Mouse (Mus musculus): ENCODE data around the gene Nf2.

Nf2 gene

DNA sequence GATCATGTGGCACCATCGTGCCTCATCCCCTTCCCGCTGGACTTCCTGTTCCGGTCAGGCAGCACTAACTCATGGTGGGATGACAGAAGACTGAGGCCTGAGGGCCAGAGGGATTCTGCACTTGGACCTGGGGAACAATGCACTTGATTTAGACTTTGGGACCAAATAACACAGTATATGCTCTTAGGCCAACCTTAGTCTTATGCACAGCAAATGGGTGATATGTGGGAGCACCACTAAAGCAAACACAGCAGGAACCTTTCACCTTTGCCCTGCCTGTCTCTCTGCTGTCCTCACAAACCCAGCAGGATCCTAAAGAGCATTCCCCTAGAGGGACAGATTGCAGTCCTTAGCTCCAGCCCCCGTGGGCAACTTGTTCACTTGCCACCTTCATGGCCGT is 108.6 kb downstream of the Nf2 start:
- no peak for DNase-seq

DNA sequence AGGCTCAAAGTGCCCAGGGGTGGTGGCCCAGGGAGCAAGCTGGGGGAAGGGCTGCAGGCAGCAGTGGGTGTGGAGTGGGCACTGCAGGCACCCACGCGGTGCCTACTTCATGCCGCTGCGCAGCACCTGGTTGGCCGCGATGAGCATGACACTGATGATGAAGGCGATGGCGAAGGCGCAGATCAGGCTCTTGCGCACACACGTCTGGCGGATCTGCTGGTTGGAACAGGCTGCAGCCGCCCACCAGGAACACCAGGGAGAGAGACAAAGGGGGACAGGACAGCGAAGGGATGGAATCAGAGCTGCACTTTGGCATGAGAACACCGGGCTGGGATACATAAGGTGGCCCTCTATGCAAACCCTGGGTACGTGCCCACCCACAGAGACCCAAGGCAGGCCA is 110.6 kb downstream of the Nf2 start:
- DNase-seq = no peak

DNA sequence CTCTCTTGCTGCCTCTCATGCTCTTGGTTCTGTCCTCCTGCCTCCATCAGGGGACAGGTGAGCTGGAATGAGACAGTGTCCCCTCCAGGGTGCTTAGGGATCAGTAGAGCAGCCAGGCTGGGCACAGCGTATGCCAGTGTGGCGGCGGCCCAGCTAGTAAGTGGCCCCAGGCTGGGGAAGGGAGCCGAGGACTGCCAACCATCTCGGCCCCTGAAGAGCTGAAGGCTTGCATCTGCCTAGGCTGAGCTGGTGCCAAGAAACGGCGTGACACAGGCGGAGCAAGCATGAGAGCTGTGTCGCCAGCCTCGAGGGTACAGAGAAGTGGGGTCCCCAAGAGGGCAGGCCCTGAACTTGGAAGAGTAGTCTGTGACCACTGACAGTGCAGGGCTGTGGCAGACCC is 111.7 kb downstream of the Nf2 start:
- no peak for DNase-seq

DNA sequence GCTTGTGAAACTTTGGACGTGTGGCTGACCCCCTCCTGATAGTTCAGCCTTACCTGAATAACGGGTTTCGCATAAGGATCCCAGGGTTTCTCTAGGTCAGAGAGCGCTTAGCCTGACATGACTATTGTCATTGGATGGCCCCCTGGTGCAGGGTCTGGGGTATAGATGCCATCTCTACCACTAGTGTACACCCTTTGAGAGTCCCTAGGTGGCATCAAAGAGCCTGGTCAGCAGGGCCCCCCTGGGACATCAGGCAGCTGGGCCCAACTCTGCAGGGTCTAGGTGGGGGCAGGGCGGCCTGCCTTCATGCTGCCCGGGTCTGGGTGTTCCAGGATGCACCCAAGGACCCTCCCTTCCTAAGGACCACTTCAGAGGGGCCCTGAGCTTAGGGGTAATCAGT is 113.0 kb downstream of the Nf2 start:
- no peak for DNase-seq

DNA sequence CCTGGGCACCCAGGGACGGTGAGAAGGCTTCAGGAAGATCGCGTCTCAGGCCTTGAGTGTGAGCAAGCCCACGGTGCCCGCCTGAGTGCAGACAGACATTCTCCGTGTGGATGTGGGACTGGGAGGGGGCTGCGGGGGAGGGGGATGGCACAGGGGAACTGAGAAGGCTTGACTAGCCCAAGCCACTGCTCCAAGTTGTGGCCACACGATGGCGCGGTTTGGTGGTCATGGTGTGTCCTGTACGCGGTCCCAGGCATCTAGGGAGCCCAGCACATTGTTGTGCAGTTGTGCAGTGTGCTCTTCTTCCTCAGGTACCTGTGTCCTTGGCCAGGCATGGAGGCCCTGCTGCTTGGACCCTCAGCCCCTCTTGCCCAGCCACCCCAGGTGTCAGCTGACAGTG is 115.2 kb downstream of the Nf2 start:
- no peak for DNase-seq

DNA sequence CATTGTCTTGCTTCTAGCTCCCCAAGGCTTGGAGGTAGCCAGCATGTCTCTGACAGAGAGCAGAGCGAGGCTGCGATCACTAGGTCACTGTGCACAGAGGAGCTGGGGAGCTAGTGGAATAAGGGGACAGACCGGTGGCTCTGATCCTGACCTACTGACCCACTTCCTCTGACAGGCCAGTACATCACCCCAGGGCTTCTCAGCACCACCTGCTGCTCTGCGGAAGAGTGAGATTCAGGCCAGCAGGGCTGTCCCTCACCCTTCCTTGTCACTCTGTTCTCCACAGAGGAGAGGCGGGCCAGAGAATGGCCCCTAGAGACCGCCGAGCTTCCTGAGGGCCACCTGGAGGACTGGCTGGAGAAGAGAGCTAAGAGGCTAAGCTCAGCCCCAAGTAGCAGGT is 117.6 kb downstream of the Nf2 start:
- no peak for DNase-seq

DNA sequence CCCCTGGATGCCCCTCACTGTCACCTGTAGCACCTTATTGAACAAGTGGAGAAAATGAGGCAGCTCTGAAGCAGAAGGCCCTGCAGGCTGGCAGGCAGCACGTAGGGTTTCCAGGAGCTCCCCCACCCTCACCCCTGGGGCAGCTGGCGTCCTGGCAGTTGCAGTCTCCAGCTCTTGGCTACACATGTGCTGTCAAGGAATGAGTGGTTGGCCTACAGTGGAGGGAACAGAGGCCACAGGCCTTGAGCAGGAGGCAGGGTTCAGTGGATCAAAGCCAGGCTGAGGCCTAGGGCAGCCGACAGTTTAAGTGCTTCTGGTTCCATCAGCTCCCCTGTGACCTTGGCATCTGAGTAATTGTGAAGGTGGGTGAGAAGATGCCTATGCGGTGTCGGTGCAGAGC is 118.4 kb downstream of the Nf2 start:
- DNase-seq = no peak

DNA sequence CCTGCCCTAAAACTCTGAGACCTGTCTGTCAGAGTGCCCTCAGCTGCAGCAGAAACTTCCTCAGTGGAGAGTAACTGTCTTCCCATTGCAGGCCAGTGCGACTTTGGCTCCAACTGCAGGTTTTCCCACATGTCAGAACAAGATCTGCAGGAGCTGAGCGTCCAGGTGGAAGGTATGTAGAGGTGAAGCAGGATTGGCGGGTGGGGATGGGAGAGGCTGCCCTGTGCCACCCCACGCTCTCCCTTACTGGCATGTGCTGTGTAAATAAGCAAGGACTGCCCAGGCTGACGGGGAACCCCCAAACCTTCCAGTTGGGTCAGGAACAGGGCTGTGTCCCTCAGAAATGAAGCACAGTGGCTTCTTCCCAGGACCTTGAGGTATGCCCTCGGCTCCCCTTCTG is 119.2 kb downstream of the Nf2 start:
- peak; percentile 36 for DNase-seq

DNA sequence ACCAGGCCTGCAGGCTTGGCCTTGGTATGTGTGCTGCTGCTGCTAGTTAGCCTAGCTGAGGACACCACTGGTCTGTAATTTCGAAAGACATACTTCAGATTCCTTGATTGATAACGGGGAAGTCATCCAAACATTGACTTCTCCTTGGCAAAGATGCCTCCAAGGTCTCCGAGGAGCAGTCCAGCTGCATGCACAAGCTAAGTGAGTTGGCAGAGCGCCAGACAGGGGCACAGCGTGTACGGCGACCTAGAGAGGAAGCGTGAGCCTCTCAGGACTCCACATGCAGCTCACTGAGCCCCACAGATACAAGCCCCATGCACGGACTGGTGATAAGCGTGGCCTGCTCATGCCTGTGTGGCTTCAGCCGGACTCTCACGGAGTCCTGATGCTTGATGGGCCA is 119.7 kb downstream of the Nf2 start:
- peak; percentile 56 for DNase-seq

DNA sequence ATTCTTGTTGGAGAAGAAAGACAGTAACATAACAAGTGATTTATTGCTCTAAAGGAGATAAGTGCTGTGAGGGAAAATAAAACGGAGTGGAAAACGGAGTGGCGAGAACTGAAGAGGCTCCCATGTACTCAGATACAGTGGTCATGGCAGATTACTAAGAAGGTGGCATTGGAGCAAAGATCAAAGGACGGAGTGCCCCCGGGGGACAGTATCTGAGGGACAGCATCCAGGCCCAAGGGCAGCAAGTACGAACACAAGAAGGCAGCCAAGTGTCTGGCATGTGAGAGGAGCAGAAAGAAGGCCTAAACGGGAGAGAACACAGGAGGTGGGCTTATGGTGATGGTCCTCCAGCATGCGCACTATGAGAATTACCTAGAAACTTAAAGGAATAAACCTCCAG is 127.6 kb downstream of the Nf2 start:
- DNase-seq = no peak

DNA sequence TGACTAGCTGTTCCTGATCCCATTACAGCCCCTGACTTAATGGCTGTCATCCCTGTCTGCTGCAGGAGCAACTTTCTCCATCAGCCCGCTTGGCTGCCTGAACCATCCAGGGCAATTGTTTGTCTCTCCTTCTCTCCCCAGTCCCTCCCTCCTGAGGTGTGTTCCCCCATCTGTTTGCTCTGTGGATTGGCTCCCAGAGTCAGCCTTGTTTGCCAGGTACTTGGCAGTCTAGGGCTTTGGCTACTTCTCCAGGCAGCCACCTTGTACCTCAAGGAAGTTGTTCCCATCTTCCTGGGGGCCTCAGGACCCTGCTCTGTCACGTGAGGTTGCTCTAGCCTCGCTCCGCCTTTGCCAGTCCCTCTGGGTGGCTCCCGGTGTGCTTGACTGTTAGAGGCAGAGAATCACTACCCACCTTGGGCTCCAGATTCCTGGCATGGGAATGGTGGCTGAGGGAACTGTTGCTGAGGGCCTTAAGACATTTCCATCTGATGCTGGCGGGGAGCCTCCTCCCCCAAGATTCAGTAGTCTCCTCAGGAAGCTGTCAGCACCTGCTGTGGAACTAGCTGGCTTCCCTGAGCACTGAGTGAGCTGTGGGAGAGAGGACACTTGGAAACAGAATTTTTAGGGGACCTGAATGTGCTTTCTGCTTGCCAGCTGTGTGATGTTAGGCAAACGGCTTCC is 128.3 kb downstream of the Nf2 start:
- peak; percentile 71 for DNase-seq

DNA sequence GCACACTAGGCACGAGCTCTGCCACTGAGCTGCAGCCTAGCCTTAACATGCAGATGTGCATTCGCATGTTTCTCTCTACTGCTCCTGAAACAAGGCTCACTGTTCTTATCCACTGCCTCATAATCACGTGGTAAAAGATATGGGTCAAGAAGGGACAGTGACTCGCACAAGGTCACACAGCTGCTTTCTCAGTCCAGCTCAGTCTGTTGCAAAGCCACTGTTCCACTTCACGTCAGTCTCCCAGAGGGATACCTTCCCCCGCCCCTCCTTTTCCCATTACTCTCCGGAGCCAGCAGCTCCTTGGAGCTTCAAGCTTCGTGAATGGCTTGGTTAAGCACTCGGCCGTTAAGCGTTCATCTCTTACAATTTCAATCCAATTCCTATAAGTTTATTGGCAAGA is 128.9 kb downstream of the Nf2 start:
- no peak for DNase-seq

DNA sequence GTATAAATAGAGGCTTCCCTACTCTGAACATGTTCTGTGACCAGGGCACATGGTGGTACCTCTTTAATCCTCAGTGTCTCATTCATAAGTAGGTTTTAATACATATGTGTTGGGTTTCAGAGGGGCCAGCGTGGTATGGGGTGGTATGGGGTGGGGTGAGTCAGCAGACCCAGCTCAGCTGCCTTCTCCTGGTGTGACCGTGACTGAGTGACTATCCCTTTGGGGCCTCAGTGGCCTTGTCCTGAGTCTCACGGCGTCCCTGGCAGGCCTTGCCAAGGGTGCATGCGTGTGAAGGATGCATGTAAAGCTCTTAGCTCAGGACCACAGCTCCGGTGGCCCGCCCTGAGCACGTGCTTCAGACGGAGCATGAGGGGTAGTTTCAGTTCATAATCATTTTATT is 129.4 kb downstream of the Nf2 start:
- DNase-seq = no peak

DNA sequence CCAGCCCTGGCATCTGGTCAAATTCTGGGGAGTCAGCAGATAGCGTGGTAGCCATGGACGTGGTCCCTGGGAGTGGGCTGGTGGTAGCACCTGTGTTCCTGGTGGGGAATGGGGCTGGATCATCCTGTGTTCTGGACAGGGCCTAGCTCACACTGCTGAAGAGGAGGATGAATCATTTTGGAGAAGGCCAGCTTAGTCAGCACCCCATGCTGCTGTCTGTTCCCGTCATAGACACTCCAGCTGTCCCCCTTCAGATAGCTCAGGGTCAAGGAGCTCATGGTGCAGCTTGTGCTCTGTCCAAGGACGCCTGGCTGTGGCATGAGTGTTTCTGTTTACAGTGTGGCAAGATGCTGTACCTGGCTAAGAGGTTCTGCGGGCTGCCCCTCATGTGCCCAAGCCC is 130.8 kb downstream of the Nf2 start:
- DNase-seq = no peak

DNA sequence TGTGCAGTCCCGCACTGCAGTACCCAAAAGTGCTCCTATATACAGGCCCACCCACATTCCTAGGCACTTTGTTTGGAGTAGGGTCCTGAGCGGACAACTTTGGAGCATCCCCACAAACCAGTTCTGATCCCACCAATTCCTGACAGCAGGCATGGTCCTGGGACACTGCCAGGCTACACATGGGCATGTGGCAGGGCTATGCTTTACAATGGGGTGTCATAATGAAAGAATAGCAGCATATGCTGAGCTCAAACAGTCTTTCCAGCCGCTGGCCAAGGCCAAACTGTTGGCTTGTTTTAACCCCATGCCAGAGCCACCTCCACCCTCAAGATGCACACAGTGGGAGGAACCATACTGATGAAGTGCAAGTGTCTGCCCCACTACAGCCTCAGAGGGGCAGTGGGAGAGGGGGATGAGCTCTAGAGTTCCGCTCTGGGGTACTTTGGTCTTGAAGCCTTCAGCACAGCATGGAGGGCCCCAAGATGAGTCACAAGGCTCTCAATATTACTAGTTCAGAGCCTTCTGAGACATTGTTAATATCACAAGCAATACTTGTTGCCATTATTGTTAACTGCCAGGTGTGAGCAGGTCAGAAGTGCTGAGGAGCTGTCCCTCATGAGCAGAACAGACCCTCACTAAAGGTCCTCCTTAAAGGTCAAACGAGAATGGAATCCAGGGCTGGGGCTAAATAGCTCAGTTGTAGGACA is 132.7 kb downstream of the Nf2 start:
- DNase-seq = no peak
